Mouse (Mus musculus): ENCODE data around the gene Dgkh.
"Not testable (repeated sequence)": the region's sequence is repeated elsewhere in the genome, so short reads cannot be mapped to it uniquely, and the experiment has no call there.

Dgkh gene

DNA sequence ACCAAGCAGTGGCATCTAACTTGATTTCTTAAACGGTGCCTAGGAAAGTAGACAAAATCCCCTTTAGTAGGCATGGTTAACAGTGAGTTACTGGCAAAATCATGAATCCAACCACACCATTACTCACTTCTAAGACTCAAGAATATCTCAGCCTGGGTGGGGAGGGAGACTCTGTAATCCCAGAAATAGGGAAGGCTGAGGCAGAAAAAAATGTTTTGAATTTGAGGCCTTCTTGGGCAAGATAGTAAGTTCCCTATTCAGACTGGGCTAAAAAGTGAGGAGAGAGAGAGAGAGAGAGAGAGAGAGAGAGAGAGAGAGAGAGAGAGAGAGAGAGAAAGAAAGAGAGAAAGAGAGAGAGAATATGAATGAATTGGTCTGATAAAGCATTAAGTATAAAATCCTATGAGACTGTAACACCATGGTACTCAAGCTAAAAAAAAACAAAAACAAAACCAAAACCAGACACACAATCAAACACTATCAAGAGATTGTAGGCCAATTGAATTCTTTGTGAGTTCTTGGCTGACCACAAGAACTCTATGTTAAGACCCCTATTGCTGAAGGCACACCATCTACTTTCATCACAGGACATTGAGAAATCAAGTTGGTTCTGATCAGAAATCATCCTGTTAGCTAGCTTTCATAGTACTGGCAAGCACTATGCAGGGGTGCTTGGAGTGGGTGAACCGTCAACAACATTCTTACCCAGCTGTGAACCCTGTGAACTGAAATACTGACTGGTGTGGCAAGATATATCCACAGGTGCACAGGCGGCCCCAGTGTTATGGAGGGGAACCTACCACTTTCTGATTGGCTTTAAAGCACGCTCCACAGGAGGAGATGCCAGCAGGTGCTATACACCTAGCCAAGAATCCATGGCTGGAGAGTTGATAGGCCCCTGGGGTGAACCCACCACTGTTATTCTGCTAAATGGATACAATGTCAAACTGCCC lies 101.4 kb downstream of the Dgkh start:
- DNase-seq (ENCODE audit: low read depth, low spot score) = no peak

DNA sequence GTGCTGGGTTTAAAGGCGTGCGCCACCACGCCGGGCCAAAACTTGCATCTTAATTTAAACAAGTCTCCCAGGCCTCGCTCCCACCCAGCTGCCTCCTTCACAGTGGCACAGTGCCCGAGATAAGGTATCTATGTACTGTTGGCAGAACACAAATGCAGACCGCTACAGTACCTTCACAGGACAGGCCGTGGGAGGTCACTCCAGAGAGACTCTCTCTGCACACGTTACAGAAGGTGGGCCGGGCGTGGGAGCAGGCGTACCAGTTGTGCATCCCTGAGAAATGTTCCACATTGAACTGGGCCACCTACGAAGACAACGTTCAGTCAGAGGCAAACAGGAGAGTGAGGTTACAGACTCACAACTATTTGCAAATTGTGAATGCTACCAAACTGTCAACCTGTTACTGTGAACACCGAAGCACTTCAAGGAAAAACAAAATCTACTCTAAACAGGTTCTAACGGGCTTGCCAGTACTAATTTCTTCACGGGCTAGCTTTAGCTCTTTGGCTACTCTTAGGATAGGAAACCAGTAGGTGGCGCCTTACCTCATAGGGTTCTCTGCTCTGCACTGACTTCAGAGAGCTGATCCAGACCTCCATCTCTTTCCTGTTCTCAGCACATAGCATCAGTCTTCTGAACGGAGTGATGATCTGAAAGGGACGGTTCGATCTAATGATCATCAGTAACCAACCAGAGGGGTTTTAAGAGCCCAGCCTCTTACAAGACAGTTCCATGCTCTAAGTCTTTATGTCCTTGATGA lies 104.9 kb downstream of the Dgkh start:
- no peak for DNase-seq (ENCODE audit: low read depth, low spot score)

- no peak for DNase-seq (ENCODE audit: low read depth, low spot score)
Measured at GRCm38 (mm10) chr14:78618883-78619295, 113.7 kb downstream of the Dgkh start.

DNA sequence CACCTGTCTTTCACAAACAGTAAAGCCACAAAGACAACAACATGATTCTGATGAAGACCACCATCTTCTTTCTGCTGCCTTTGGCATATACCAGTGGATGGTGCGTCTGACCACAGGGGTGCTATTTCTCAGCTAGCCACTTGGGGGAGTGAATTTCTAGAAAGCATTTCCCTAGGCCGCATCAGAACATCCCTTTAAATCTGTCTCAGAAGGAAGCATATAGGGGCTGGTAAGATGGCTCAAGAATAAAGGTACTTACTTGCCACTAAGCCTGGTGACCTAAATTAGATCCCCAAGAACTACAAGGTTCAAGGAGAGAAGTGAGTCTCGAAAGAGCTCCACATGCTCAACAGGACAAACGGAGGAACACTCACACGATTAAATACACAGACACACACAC lies 119.0 kb downstream of the Dgkh start:
- no peak for DNase-seq (ENCODE audit: low read depth, low spot score)

DNA sequence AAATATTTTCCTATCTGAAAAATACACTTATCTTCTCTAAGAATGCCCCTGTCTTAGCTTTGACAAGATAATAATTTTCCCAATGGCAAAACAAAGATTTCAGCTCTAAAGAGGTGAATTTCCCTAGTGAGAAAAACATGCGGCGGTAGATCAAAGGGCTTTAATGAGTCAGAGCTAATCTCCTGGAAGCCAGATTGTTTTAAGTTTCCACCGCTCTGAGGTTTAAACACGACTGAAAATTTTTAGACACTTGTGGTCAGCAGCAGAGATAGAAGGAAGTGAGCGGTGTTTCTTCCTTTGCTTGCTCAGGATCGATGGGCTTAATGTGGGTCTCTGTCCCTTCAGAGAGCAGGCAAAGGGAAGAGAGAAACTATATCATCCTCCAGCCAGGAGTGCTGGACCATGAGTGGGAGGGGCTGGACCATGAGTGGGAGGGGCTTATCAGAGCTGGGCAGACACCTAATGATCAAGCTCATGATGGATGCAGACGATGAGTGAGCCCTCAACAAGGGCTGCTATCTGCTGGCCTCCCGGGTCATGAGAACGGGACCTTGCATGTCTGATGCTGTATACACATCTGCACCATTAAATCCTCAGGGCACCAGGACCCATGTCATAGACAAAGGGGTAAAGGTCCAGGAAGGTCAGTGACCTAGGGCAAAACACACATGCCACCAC lies 120.3 kb downstream of the Dgkh start:
- DNase-seq (ENCODE audit: low read depth, low spot score) = no peak

DNA sequence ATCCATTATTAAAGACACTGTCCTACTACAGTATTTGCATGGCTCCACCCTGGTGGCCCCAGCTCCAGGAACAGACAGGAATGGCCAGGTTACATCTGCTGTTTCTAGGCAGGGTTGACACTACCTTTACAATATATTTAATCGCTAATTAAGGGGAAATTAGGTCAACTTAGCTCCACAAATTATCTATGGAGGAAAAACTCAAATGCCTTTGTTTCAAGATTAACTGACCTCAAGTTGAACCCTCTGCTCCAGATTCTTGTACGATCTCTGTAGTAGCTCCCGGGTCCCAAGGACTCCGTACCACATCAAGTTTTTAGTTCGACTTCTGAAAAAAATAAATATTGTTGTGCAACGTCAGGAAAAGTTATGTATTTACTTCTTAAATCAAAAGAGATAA lies 137.7 kb downstream of the Dgkh start:
- no peak for DNase-seq (ENCODE audit: low read depth, low spot score)

GRCm38 (mm10) chr14:78592965-78593364 lies 139.6 kb downstream of the Dgkh start:
- no peak for DNase-seq (ENCODE audit: low read depth, low spot score)

DNA sequence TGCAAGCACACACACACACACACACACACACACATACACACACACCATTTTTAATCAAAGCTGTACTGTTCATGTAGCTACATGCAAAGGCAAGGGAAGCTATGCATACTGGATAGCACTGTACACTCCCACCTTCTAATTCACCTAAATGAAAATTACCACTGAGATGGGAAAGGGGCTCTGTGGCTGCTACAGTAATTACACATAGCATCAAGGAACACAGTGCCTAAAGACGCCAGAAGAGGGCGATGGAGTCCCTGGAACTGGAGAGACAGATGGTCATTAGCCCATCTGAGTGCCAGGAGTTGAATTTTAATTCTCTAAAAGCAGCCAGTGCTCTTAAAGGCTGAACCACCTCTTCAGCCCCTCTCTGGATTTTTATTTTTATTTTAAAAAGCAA lies 142.2 kb downstream of the Dgkh start:
- DNase-seq (ENCODE audit: low read depth, low spot score) = peak; percentile 31

DNA sequence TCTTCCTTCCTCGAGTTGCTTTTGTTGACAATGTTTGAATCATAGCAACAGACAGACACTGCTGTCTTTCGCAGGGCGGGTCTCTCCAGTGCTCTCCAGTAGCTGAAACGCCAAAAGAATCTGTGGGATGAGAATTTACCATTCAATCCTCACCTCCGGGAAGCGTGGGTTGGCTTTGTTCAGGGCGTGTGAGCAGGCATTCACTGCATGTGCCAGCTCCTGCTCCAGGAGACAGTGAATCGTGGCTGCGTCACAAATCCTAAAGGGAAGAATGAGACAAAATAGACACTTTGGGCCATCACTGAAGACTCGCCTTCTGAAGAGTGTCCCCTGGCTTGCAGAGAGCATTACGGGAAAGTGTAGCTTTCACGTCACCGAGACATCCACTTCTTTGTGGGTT lies 148.4 kb downstream of the Dgkh start:
- no peak for DNase-seq (ENCODE audit: low read depth, low spot score)

DNA sequence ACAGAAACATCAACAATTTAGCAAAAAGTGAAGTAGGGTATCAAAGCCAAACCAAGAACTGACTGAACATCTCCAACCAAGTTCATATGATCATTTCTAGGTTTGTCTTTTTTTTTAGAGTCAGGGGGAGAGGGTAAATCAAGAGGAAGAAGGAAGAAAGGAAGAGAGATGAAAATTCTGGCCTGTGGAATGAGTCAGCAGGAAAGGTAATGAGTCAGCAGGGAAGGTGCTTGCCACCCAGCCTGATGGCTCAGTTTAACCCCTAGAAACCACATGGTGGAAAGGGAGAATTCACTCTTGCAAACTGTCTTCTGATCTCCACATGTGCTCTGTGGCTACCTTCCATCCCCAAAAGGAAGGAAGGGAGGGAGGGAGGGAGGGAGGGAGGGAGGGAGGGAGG lies 149.4 kb downstream of the Dgkh start:
- no peak for DNase-seq (ENCODE audit: low read depth, low spot score)

DNA sequence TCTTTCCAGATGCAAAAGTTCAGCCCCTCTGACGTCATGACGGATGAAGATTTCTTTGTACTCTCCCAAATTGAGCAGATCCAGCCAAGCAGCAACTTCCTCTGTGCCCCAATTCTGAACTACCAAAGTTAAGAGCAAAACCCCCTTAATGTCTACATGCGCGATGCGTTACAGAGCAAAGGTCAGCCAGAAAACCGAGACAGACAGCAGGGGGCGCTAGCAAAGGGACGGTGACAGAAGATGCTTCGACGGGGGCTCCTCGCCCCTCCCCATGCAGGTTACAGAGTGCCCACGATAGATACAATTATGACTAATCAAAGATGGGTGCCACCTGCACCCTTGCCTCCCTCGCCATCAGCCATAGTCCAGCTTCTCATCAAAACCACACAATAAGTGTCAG lies 156.7 kb downstream of the Dgkh start:
- DNase-seq (ENCODE audit: low read depth, low spot score) = no peak

DNA sequence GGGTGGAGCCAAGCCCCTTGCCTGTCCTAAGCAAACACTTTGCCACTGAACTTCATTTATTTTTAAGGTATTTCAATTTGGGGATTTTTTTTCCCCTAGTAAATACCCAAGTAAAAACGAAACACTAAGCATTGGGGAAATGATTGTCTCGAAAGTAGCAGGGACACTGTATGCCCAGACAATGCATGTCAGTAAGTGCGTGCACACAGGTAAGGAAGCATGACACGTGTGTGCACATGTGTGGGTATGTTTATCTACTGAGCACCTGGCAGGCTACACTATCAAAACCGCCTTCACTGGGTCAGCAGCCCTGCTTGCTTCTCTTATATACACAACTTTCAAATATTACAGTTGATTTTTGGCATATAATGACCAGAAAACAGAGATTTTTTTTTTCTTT lies 164.2 kb downstream of the Dgkh start:
- DNase-seq (ENCODE audit: low read depth, low spot score) = no peak

DNA sequence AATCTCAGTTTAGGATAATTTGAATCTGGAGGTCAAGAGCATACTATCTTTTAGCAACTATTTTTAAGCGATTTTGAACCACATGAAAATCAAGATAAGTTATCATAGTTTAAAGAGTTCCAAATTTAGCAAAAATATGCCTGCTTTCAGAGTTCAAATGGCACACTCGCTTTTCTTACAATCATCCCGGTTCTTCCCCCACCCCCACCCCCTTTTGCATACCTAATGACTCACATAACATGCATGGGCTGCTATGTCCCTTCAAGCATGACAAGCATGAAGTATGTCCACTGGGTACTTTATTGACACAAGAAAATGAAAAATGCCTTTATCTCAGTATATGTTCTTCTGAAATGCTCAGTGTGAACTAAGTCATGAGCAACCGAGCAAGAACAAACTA lies 166.1 kb downstream of the Dgkh start:
- DNase-seq (ENCODE audit: low read depth, low spot score) = no peak

GRCm38 (mm10) chr14:78564292-78564691 lies 168.3 kb downstream of the Dgkh start:
- DNase-seq (ENCODE audit: low read depth, low spot score) = no peak

GRCm38 (mm10) chr14:78563211-78563610 lies 169.4 kb downstream of the Dgkh start:
- DNase-seq (ENCODE audit: low read depth, low spot score) = no peak

DNA sequence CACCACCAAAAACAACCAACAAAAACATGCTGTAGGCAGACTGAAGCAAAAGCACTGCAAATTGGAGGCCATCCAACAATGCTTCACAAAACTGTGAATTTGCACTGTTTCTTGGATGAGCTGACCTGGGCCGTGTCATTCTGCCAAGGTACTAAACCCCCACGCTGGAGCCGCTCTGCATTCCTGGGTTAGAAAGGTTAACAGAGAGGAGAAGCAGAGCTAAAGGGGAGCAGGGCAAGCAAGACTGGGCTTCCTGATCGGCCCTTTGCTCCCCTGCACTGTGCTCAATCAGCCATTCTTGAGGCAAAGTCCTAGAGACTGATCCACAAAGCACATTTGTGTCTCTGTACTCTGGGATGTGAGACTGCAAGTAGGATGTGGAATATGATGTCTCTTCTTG lies 170.5 kb downstream of the Dgkh start:
- no peak for DNase-seq (ENCODE audit: low read depth, low spot score)

DNA sequence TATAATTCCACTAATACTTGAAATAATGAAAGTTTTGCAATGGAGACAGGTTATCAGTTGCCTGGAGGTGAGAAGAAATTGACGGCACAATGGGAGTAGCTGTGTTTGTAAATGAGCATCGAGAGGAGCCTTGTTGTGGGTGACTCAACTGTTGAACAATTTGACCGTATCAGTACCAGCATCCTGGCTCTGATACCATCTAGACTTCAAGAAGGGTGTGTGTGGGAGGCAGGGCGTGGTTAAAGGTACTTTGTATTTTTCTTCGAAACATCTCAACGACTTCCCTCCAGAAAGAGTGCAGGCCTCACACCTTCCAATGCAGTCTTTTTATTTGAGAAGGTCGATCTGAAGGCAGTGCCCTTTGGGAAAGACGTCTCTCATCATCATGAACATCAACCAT lies 173.5 kb downstream of the Dgkh start:
- DNase-seq (ENCODE audit: low read depth, low spot score) = no peak

DNA sequence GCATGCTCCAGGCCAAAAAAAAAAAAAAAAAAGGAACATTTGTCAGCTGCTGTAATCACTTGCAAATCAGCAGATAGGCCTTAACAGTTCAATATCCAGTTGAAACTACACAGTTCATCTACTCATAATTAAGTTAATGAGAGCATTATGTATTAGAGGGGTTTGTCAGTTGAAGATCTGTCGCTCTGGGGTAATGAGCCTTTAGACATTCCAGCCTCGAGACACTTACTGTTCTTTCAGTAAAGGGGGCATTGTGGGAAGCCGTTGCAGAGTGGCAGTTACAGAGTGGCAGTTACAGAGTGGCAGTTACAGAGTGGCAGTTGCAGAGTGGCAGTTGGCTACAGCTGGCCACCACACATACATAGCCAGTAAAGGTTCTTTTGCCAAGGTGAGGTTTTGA lies 177.7 kb downstream of the Dgkh start:
- not testable (repeated sequence) for DNase-seq (ENCODE audit: low read depth, low spot score)

GRCm38 (mm10) chr14:78553661-78554060 lies 178.9 kb downstream of the Dgkh start:
- no peak for DNase-seq (ENCODE audit: low read depth, low spot score)

DNA sequence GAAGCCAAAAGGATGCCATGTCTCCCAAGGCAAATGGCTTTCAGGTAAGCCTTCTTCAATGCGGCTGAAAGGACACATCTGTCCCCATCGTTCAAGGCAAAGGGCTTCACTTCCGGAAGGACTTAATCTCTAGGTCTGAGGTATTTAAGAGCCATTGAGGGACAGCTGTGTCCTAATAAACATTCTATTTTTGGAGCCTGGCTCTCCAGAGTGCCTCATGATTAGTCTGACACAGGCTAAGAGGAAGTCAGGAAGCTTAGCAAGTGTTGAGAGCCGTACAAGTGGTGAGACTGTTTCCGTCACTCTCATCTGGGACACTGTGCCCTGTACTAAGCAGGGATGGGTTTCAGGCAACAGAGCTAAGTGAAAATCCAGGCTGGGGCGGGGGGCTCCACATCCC lies 183.8 kb downstream of the Dgkh start:
- DNase-seq (ENCODE audit: low read depth, low spot score) = no peak

GRCm38 (mm10) chr14:78541319-78541718 lies 191.3 kb downstream of the Dgkh start:
- DNase-seq (ENCODE audit: low read depth, low spot score) = no peak

DNA sequence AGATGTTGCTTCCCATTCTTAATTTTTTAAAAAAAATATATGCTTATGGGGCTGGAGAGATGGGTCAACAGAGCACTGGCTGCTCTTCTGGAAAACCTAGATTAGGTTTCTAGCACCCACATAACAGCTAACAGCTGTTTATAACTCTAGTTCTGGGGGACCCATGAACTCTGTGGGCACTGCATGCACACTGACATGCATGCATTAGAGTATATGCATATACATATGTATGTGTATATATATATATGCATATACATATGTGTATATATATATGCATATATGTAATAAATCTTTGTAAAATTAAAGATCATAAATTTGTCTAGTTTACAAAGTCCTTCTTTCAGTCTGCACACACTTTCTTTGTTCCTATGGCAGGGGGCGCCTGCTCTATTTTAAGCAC lies 192.8 kb downstream of the Dgkh start:
- DNase-seq (ENCODE audit: low read depth, low spot score) = no peak
